Mouse (Mus musculus) erythroblast, adult 5-6 weeks (primary cell): Measurements from ENCODE around the gene Prr18. TPM values are rescaled to one million over a fixed set of nuclear protein-coding genes. Genes with fewer than 3 reads are reported as not detected.
"Not testable (repeated sequence)": the region's sequence is repeated elsewhere in the genome, so short reads cannot be mapped to it uniquely, and the experiment has no call there.

Experiments
- ATAC-seq: replicated peaks from 2 replicates; pipeline ENCODE4 v1.8.0; 2016; ENCODE audit warnings: moderate number of reproducible peaks, mild to moderate bottlenecking, moderate TSS enrichment, inconsistent platforms; ENCODE audit not compliant: poor library complexity, low FRiP score, severe bottlenecking
- total RNA-seq, 2 experiments: library from RNA; stranded (forward) in 1 of 2; stranded (reverse) in 1 of 2; fragments of 150-400 nt in 1 of 2; fragments of 200-764, 138-1000 nt in 1 of 2; gene quantifications; 2 replicates each; pipeline versions ENCODE4 v1.2.3 to v1.2.4; 2015 to 2017; ENCODE audit warnings: low replicate concordance in 2 of 2

Prr18 gene
- total RNA-seq (2015; ENCODE audit: low replicate concordance) (0.42 TPM in 1 of 2 replicates, not detected in the other), total RNA-seq (2017; ENCODE audit: low replicate concordance) (not detected in 2 replicates)

- not testable (repeated sequence) for ATAC-seq
Measured at GRCm38 (mm10) chr17:8337159-8337558, at the start of gene Prr18. TSS of gene Prr18 (plus strand) at chr17:8337459.

GRCm38 (mm10) chr17:8289993-8290679 is 47.1 kb upstream of the Prr18 start:
- ATAC-seq, result no peak

GRCm38 (mm10) chr17:8290736-8291135 is 46.5 kb upstream of the Prr18 start:
- ATAC-seq, result no peak

- no peak for ATAC-seq
Measured at GRCm38 (mm10) chr17:8295825-8296224, 41.4 kb upstream of the Prr18 start.

- ATAC-seq, result no peak
Measured at GRCm38 (mm10) chr17:8296313-8296844, 40.9 kb upstream of the Prr18 start.

GRCm38 (mm10) chr17:8297746-8298145 is 39.5 kb upstream of the Prr18 start:
- no peak for ATAC-seq

GRCm38 (mm10) chr17:8298281-8298680 is 39.0 kb upstream of the Prr18 start:
- ATAC-seq, result no peak

- no peak for ATAC-seq
Measured at GRCm38 (mm10) chr17:8299524-8299923, 37.7 kb upstream of the Prr18 start.

GRCm38 (mm10) chr17:8301515-8301914 is 35.7 kb upstream of the Prr18 start:
- ATAC-seq, result no peak

GRCm38 (mm10) chr17:8302772-8303438 is 34.4 kb upstream of the Prr18 start:
- ATAC-seq, result no peak

- ATAC-seq, result no peak
Measured at GRCm38 (mm10) chr17:8303671-8304070, 33.6 kb upstream of the Prr18 start.

GRCm38 (mm10) chr17:8305801-8306200 is 31.5 kb upstream of the Prr18 start:
- ATAC-seq, result no peak

- peak; percentile 97 for ATAC-seq
Measured at GRCm38 (mm10) chr17:8310838-8311614, 26.2 kb upstream of the Prr18 start, which contains the start of gene Sft2d1. TSS of gene Sft2d1 (plus strand) at chr17:8311102.

GRCm38 (mm10) chr17:8311751-8312150 is 25.5 kb upstream of the Prr18 start:
- ATAC-seq, result no peak

- no peak for ATAC-seq
Measured at GRCm38 (mm10) chr17:8313976-8314375, 23.3 kb upstream of the Prr18 start.

GRCm38 (mm10) chr17:8316251-8316650 is 21.0 kb upstream of the Prr18 start:
- ATAC-seq, result 0 out of 2 replicates have a peak, but pooled peaks have one; percentile 36

- ATAC-seq, result not testable (repeated sequence)
Measured at GRCm38 (mm10) chr17:8326877-8327276, 10.4 kb upstream of the Prr18 start.

GRCm38 (mm10) chr17:8328511-8329174 is 8.6 kb upstream of the Prr18 start:
- ATAC-seq, result peak; percentile 80

- no peak for ATAC-seq
Measured at GRCm38 (mm10) chr17:8330602-8331001, 6.7 kb upstream of the Prr18 start.
